Mouse (Mus musculus) kidney, adult 2 months (tissue): ENCODE measurements around the gene Zdhhc13. TPM values are rescaled to one million over a fixed set of nuclear protein-coding genes. Genes with fewer than 3 reads are reported as not detected.
A peak's percentile ranks its signal among the peaks of the same experiment; 100 is the strongest.

Experiments
- DNase-seq: peaks from one replicate; pipeline ENCODE4 v3.0.0; 2021
- H3K27ac ChIP-seq: fragments of 200-500 bp; 2 replicates; pipeline ENCODE4 v1.5.1; 2012; ENCODE audit warnings: low read depth, low read length, control low read depth, inconsistent platforms; ENCODE audit not compliant: insufficient read depth
- H3K27me3 ChIP-seq: fragments of 200-500 bp; replicated peaks from 2 replicates; pipeline ENCODE4 v1.6.1; 2012; ENCODE audit warnings: mild to moderate bottlenecking, moderate library complexity, low read length, inconsistent platforms; ENCODE audit not compliant: control insufficient read depth, insufficient read depth
- H3K36me3 ChIP-seq: fragments of 200-500 bp; 2 replicates; pipeline ENCODE4 v1.6.1; 2012; ENCODE audit warnings: mild to moderate bottlenecking, moderate library complexity, low read length, inconsistent platforms; ENCODE audit not compliant: control insufficient read depth, insufficient read depth
- H3K4me1 ChIP-seq: fragments of 200-500 bp; 2 replicates; pipeline ENCODE4 v1.6.1; 2011; ENCODE audit warnings: low read length; ENCODE audit not compliant: control insufficient read depth, insufficient read depth
- H3K4me3 ChIP-seq: fragments of 200-500 bp; 2 replicates; pipeline ENCODE4 v1.5.1; 2011; ENCODE audit warnings: mild to moderate bottlenecking, low read depth, low read length, control low read depth; ENCODE audit not compliant: insufficient read depth
- CTCF ChIP-seq: fragments of 200-500 bp; conservative IDR thresholded peaks from 2 replicates; pipeline ENCODE4 v1.5.1; 2011; ENCODE audit warnings: low read depth, mild to moderate bottlenecking, control low read depth, low read length, moderate library complexity, mixed read lengths; ENCODE audit not compliant: insufficient read depth, insufficient read length
- POLR2A ChIP-seq: fragments of 200-500 bp; IDR thresholded peaks from one replicate; pipeline ENCODE4 v1.6.1; 2011; ENCODE audit warnings: low read depth, low read length, control low read depth
- WGBS: fragments of 180-500 bp; shearing (Covaris S2); methylation state at CpG from one replicate; pipeline ENCODE4 v1.1.7; 2018; 5-methylcytosine and 5-hydroxymethylcytosine counted together
- polyA plus RNA-seq: library from polyadenylated mRNA; depleted of rRNA; stranded (reverse); fragments of >200 nt; gene quantifications from 2 replicates; pipeline ENCODE4 v1.2.3, GENCODE M21; 2012

Zdhhc13 gene
- polyA plus RNA-seq, 1 experiment = 9.6 TPM

- WGBS = 25% methylated on average over 2 of the region's 2 CpGs
- H3K4me1 ChIP-seq = no peaks in the 10 kb centered on the region
- H3K4me3 ChIP-seq = no peak overlapping the region
- no peak overlapping the region for H3K27ac ChIP-seq
- H3K27me3 ChIP-seq = no peaks in the 10 kb centered on the region
- DNase-seq = no peak
- peaks cover 6% of the 10 kb centered on the region for H3K36me3 ChIP-seq
- TF ChIP-seq CTCF (no peak), POLR2A (no peak)
Observed at GRCm38 (mm10) chr7:48830395-48830794, 41.6 kb downstream of the Zdhhc13 start.

DNA sequence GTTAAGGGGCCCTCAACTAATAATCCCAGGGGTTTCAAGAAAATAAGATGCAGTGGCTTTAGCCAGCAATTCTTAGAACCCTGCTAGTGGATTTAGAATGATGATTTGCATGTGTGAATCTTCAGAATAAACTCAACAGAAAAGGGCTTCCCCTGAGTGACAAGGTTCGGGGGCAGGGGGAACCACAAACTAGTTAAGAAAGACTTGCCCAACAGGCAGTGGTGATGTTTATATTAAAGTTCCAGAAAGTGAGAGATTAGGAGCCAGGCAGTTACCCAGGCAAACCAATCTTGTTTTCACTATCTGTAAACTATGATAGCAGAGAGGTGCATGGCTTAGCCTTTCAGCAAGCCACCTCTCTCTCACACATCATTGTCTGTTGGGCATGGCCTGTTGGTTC, 43.9 kb downstream of the Zdhhc13 start:
- H3K4me1 ChIP-seq = no peaks in the 10 kb centered on the region
- no peak for TF ChIP-seq CTCF
- TF ChIP-seq POLR2A = no peak
- no peaks in the 10 kb centered on the region for H3K27me3 ChIP-seq
- no peaks in the 10 kb centered on the region for H3K36me3 ChIP-seq
- no peak for DNase-seq
- 87% methylated on average over 1 of the region's 1 CpGs for WGBS
- H3K4me3 ChIP-seq = no peak overlapping the region
- no peak overlapping the region for H3K27ac ChIP-seq

- no peak for TF ChIP-seq CTCF
- no peak for TF ChIP-seq POLR2A
- no peaks in the 10 kb centered on the region for H3K36me3 ChIP-seq
- no peaks in the 10 kb centered on the region for H3K4me1 ChIP-seq
- no peak for DNase-seq
- WGBS = 60% methylated on average over 4 of the region's 4 CpGs
- H3K27me3 ChIP-seq = no peaks in the 10 kb centered on the region
- no peak overlapping the region for H3K4me3 ChIP-seq
- H3K27ac ChIP-seq = no peak overlapping the region
Observed at GRCm38 (mm10) chr7:48834371-48834970, 45.7 kb downstream of the Zdhhc13 start.

DNA sequence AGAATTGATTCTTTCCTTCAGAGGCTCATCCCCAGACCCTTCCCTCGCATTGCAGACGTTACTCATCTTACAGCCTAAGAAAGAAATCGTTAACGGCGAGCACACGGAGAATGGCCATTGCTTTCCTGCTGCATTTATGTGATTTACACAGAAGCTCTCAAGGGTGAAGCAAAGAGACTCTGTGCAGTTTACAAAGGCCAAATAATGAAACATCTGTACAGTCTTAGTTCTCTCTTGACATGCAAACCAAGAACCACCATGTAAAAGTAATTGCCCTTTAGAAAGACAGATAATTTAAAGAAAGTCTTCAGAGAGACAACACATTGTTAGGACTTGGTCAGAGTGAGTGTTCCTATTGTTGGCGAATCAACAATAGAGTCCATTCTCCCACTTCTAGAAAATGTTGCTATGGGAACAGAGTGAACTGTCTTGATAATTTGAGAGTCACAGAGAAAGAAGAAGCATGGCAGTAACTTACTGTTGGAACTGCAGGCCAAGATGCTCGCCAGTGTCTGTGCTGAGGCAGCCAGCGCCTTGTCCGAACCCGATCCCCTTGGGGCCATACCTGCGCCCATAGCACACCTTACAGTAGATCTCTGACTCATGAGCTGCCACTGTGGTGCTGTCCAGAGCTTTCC, 46.3 kb downstream of the Zdhhc13 start:
- H3K4me3 ChIP-seq = no peak overlapping the region
- no peaks in the 10 kb centered on the region for H3K27me3 ChIP-seq
- no peaks in the 10 kb centered on the region for H3K4me1 ChIP-seq
- H3K27ac ChIP-seq = no peak overlapping the region
- WGBS = 72% methylated on average over 12 of the region's 12 CpGs
- no peak for DNase-seq
- no peaks in the 10 kb centered on the region for H3K36me3 ChIP-seq
- no peak for TF ChIP-seq POLR2A
- TF ChIP-seq CTCF = no peak

DNA sequence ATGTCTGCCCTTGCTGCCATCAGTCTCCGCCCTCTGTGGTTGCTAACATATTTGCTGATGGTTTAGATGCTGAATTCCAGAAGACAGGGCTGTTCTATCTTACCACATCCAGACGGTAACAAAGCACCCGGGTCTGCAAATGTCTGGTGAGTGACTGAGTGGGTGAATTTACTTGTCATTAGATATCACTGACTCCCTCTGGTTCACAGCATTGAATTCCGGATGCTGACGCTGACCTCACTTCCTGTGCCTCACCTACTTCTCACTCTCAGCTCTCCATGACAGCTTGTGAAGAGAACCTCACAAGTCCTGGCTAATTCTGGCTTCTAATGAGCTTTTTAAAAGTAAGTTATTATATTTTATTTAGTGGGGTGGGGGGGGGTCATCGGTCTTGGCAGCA, 48.1 kb downstream of the Zdhhc13 start:
- WGBS = 53% methylated on average over 6 of the region's 6 CpGs
- DNase-seq = no peak
- Histone ChIP-seq H3K27me3 (no peaks in the 10 kb centered on the region), H3K36me3 (no peaks in the 10 kb centered on the region), H3K4me3 (no peak overlapping the region), H3K27ac (no peak overlapping the region), H3K4me1 (no peaks in the 10 kb centered on the region)
- no peak for TF ChIP-seq CTCF
- no peak for TF ChIP-seq POLR2A

- Histone ChIP-seq H3K4me1 (no peaks in the 10 kb centered on the region), H3K36me3 (no peaks in the 10 kb centered on the region), H3K27me3 (no peaks in the 10 kb centered on the region), H3K27ac (no peak overlapping the region), H3K4me3 (no peak overlapping the region)
- no peak for DNase-seq
- TF ChIP-seq POLR2A = no peak
- TF ChIP-seq CTCF = 0 out of 2 replicates have a peak, but pooled peaks have one; percentile 5
- 65% methylated on average over 2 of the region's 2 CpGs for WGBS
Observed at GRCm38 (mm10) chr7:48838434-48838833, 49.6 kb downstream of the Zdhhc13 start.

DNA sequence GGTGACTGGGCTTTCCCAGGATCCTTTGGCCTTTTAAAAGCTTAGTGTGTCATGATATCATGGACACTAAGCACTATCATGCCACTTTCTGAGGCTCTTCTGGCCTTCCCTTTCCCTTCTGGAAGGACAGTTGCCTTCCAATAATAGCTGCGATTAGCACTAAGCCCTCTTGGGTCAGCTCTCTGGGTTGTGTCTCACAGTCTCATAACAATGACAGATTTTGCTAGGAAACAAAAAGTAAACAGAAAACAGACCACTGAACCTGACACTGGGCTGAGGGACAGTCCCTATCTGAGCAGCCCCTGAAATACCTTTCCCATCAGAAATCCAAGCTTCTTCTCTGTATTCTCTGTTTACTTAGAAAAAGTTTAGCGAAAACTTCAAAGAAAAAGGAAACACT, 51.7 kb downstream of the Zdhhc13 start:
- 71% methylated on average over 2 of the region's 2 CpGs for WGBS
- H3K4me1 ChIP-seq = no peaks in the 10 kb centered on the region
- no peaks in the 10 kb centered on the region for H3K27me3 ChIP-seq
- H3K4me3 ChIP-seq = no peak overlapping the region
- no peaks in the 10 kb centered on the region for H3K36me3 ChIP-seq
- TF ChIP-seq POLR2A (no peak), CTCF (no peak)
- H3K27ac ChIP-seq = no peak overlapping the region
- DNase-seq = no peak
